8 mouse cellular contexts compared by ENCODE assay signal in genomic region chr12:117200590-117200989, GRCm38 (mm10).
DNase-seq lines count a peak whose midpoint lies in the region; ATAC-seq lines count a peak whose summit lies in the region.

No protein-coding gene starts in this region.

- H3K27ac ChIP-seq in heart, embryonic 13.5 days (replicated peaks), result peak overlapping the region; percentile 83
- no peak overlapping the region for H3K27ac ChIP-seq in liver, embryonic 12.5 days
- no peak overlapping the region for H3K27ac ChIP-seq in stomach, embryonic 16.5 days (ENCODE audit: low read length)

- H3K36me3 ChIP-seq in heart, embryonic 13.5 days, result no peaks in the 10 kb centered on the region
- H3K36me3 ChIP-seq in liver, embryonic 12.5 days, result no peaks in the 10 kb centered on the region
- H3K36me3 ChIP-seq in stomach, embryonic 16.5 days (ENCODE audit: control insufficient read depth, insufficient read depth, low read length), result no peaks in the 10 kb centered on the region

- H3K27me3 ChIP-seq in heart, embryonic 13.5 days (replicated peaks), result peaks cover 5% of the 10 kb centered on the region; the same call in 1 of the 2 replicates
- H3K27me3 ChIP-seq in liver, embryonic 12.5 days (replicated peaks), result peaks cover 13% of the 10 kb centered on the region
- H3K27me3 ChIP-seq in stomach, embryonic 16.5 days (ENCODE audit: control insufficient read depth, insufficient read depth, low read length), result no peaks in the 10 kb centered on the region

- H3K9me3 ChIP-seq in heart, embryonic 13.5 days, result no peaks in the 10 kb centered on the region
- no peaks in the 10 kb centered on the region for H3K9me3 ChIP-seq in liver, embryonic 12.5 days (replicated peaks)
- H3K9me3 ChIP-seq in stomach, embryonic 16.5 days (replicated peaks; ENCODE audit: control insufficient read depth, low read length), result no peaks in the 10 kb centered on the region

- peak overlapping the region; percentile 16 for H3K4me3 ChIP-seq in heart, embryonic 13.5 days
- no peak overlapping the region for H3K4me3 ChIP-seq in liver, embryonic 12.5 days
- no peak overlapping the region for H3K4me3 ChIP-seq in stomach, embryonic 16.5 days (replicated peaks; ENCODE audit: low read length)

- H3K9ac ChIP-seq in heart, embryonic 13.5 days, result peak overlapping the region; percentile 71
- H3K9ac ChIP-seq in liver, embryonic 12.5 days, result no peak overlapping the region
- H3K9ac ChIP-seq in stomach, embryonic 16.5 days (ENCODE audit: low read length), result no peak overlapping the region

- H3K4me2 ChIP-seq in heart, embryonic 13.5 days, result peak overlapping the region; percentile 61
- H3K4me2 ChIP-seq in liver, embryonic 12.5 days, result no peak overlapping the region
- H3K4me2 ChIP-seq in stomach, embryonic 16.5 days (ENCODE audit: low read depth, low read length), result no peak overlapping the region

- ATAC-seq in heart, embryonic 13.5 days (ENCODE audit: extremely low read depth, insufficient number of reproducible peaks, low FRiP score, low TSS enrichment), result no peak
- ATAC-seq in liver, embryonic 12.5 days, result peak; percentile 66
- peak; percentile 73 for ATAC-seq in stomach, embryonic 16.5 days (ENCODE audit: insufficient read depth, low FRiP score)
- ATAC-seq in erythroblast, adult 5-6 weeks (replicated peaks; ENCODE audit: low FRiP score, poor library complexity, severe bottlenecking), result no peak

- WGBS in heart, embryonic 13.5 days, result 19% methylated on average over 5 of the region's 5 CpGs
- 43% methylated on average over 5 of the region's 5 CpGs for WGBS in liver, embryonic 12.5 days (ENCODE audit: insufficient replicate concordance)
- WGBS in stomach, embryonic 16.5 days, result 37% methylated on average over 5 of the region's 5 CpGs

- H3K4me1 ChIP-seq in heart, embryonic 13.5 days, result peaks cover 37% of the 10 kb centered on the region
- 0 out of 2 replicates have a peak, but pooled peaks cover 9% of the 10 kb centered on the region for H3K4me1 ChIP-seq in liver, embryonic 12.5 days
- peaks cover 10% of the 10 kb centered on the region; the same call in 1 of the 2 replicates for H3K4me1 ChIP-seq in stomach, embryonic 16.5 days (ENCODE audit: control insufficient read depth, insufficient read depth, low read length)

- DNase-seq in cerebellum, postnatal 10 days, result peak; percentile 24 to 33
- DNase-seq in cerebellum, adult 11 months, result no peak
- peak; percentile 26 for DNase-seq in ES-CJ7 (ENCODE audit: low read depth, low spot score)
- no peak for DNase-seq in thymus, adult 18-20 months

Comparison
In these comparisons a context has a peak if more than half of its experiments do, and no peak if none do; other contexts are left out.
1. DNase-seq: peak in cerebellum, postnatal 10 days (2 of 2) and ES-CJ7 (single experiment); none in cerebellum, adult 11 months (single experiment) and thymus, adult 18-20 months (0 of 2).
2. ATAC-seq: peak in liver, embryonic 12.5 days (single experiment) and stomach, embryonic 16.5 days (single experiment); none in heart, embryonic 13.5 days (single experiment) and erythroblast, adult 5-6 weeks (single experiment).